Mouse (Mus musculus) bone marrow, adult 2 months (tissue): ENCODE data around the gene Zfp870. TPM values are rescaled to one million over a fixed set of nuclear protein-coding genes. Genes with fewer than 3 reads are reported as not detected.
"Not testable (repeated sequence)": the region's sequence is repeated elsewhere in the genome, so short reads cannot be mapped to it uniquely, and the experiment has no call there.

ENCODE experiments used
- H3K27ac ChIP-seq: fragments of 200-500 bp; 2 replicates; pipeline ENCODE4 v1.5.1; 2012; ENCODE audit warnings: low read depth, mild to moderate bottlenecking, control low read depth, inconsistent platforms, low read length; ENCODE audit not compliant: control insufficient read depth, poor library complexity, insufficient read depth
- H3K4me1 ChIP-seq: fragments of 200-500 bp; 2 replicates; pipeline ENCODE4 v1.6.1; 2011; ENCODE audit warnings: low read length; ENCODE audit not compliant: control insufficient read depth, insufficient read depth
- H3K4me3 ChIP-seq: fragments of 200-500 bp; replicated peaks from 2 replicates; pipeline ENCODE3; 2011; ENCODE audit warnings: mild to moderate bottlenecking, low read depth, low read length, control low read depth; ENCODE audit not compliant: control insufficient read depth
- CTCF ChIP-seq: fragments of 200-500 bp; IDR thresholded peaks from 2 replicates; pipeline ENCODE4 v1.5.1; 2011; ENCODE audit warnings: low read length, control low read depth; ENCODE audit not compliant: control insufficient read depth, insufficient read depth
- POLR2A ChIP-seq: fragments of 200-500 bp; IDR thresholded peaks from 2 replicates; pipeline ENCODE4 v1.6.1; 2011; ENCODE audit warnings: low read depth, mild to moderate bottlenecking, control low read depth, low read length, borderline replicate concordance; ENCODE audit not compliant: control insufficient read depth
- WGBS: fragments of 180-500 bp; shearing (Covaris S2); methylation state at CpG from one replicate; pipeline ENCODE4 v1.1.7; 2018; 5-methylcytosine and 5-hydroxymethylcytosine counted together
- polyA plus RNA-seq: library from polyadenylated mRNA; stranded (reverse); fragments of >200 nt; gene quantifications from 2 replicates; pipeline ENCODE4 v1.2.4, GENCODE M21; 2011; ENCODE audit warnings: low replicate concordance; ENCODE audit not compliant: missing spikeins, insufficient read depth, insufficient read length

Zfp870 gene
- polyA plus RNA-seq, 1 experiment: 1.6 TPM

DNA sequence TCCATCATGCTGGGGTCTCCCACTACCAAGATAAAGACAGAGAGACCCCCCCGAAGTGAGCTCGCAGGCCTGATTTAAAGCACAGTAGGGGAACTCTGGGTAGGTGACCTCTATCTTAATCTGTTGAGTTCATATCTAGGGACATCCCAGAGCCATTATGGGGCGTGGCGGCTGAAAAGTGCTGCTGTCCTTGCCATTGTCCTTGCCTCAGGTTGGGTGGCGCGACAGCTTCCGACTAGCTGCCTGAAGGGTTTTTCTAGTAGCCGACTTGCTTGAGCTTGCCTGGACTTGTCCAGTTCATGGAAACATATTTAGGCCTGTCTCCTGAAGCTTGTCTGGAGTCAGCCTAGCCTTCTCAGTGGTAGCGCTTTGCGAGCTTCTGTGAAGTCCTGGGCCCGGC, 12.7 kb downstream of the Zfp870 start:
- no peak overlapping the region for H3K27ac ChIP-seq
- WGBS: 91% methylated on average over 11 of the region's 11 CpGs
- TF ChIP-seq CTCF (no peak), POLR2A (no peak)

DNA sequence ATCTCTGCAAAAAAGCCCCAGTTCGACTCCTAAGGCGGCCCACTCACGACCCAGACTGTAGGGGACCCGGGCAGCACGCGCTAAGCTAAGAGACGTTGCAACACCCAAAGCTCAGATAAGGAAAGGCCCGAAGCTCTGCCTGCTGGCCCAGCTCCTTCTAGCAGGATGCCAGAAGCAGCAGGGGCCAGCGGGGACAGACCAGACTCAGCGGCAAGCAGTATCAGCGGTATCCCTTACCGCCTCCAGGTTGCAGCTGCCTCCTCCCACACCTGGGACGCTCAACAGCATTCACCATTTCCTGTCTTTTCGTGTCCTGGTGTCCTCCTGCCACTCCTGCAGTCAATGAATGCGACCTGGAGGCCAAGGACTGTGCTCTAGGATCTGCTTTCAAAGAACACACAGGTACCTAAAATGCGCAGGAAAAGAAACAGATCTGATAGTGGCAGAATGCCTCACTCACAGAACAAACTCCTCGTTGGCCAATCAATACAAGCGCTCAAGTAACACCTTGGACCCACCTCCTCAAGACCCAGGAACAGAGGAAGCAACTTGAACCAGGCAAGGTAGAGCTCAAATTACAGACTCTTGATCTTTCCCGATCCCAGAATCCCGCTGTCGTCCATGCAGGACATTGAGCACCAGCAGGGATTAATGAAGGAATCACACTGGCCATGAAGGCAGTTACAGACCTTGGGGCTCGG, 13.8 kb downstream of the Zfp870 start:
- no peaks in the 10 kb centered on the region for H3K4me1 ChIP-seq
- TF ChIP-seq POLR2A (no peak), CTCF (no peak)
- H3K27ac ChIP-seq: no peak overlapping the region
- no peak overlapping the region for H3K4me3 ChIP-seq
- WGBS: 19% methylated on average over 22 of the region's 22 CpGs

More for the DNA sequence above, 12.7 kb downstream of the Zfp870 start:
- H3K4me1 ChIP-seq: no peaks in the 10 kb centered on the region
- no peak overlapping the region for H3K4me3 ChIP-seq

DNA sequence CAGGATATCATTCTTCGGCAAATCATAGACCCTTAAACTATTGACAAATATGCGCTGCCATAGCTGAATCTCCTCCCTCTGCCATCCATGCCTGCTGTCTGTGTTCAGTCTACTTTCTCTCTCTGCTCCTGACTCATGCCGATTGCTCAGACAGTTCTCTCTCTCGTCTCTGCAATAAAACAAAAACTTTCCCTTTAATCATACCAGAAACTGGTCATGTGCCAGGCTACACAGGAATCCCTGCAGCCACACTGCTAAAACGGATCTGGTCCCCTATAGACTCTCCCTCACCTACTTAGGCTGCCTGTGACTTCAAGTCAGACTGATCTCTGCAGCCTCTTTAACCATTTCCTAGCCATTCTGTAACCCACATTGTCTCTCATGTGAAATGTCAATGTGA, 18.7 kb downstream of the Zfp870 start:
- no peaks in the 10 kb centered on the region for H3K4me1 ChIP-seq
- H3K4me3 ChIP-seq: no peak overlapping the region
- TF ChIP-seq POLR2A (no peak), CTCF (no peak)
- no peak overlapping the region for H3K27ac ChIP-seq
- WGBS: 65% methylated on average over 5 of the region's 5 CpGs

DNA sequence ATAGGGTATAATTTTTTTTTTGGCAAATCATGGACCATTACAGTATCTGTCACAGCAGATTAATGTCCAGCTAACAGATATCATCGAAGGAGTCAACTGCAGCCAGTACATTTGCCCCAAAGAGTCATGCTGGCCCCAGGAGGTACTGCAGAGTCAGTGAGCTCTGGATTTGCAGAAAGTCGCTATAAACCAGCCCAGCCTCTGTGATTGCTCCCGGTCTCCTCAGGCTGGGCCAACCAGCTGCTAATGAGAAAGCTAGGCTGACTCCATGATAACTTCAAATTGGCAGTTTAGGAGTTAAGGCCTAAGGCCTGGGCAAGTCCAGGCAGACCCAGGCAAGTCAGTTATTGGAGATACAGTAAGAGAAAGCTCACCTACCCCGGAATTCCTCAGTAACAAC, 19.4 kb downstream of the Zfp870 start:
- no peak overlapping the region for H3K27ac ChIP-seq
- H3K4me3 ChIP-seq: no peak overlapping the region
- WGBS: 73% methylated on average over 4 of the region's 4 CpGs
- no peaks in the 10 kb centered on the region for H3K4me1 ChIP-seq
- no peak for TF ChIP-seq CTCF
- TF ChIP-seq POLR2A: no peak

DNA sequence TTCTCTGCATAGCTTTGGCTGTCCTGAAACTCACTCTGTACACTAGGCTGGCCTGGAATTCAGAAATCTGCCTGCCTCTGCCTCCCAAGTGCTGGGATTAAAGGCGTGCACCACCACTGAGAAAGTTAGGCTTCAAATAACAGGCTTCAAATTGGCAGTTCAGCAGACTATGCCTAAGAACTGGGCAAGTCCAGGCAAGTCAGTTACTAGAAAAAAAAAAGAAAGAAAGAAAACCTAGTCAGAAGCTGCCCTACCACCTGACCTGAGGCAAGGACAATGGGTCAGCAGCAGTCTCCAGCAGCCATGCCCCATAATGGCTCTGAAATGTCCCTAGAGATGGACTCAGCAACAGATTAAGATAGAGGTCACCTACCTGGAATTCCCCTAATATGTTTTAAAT, 20.0 kb downstream of the Zfp870 start:
- TF ChIP-seq POLR2A (no peak), CTCF (no peak)
- Histone ChIP-seq H3K27ac (no peak overlapping the region), H3K4me1 (no peaks in the 10 kb centered on the region), H3K4me3 (no peak overlapping the region)
- 86% methylated on average over 1 of the region's 1 CpGs for WGBS

DNA sequence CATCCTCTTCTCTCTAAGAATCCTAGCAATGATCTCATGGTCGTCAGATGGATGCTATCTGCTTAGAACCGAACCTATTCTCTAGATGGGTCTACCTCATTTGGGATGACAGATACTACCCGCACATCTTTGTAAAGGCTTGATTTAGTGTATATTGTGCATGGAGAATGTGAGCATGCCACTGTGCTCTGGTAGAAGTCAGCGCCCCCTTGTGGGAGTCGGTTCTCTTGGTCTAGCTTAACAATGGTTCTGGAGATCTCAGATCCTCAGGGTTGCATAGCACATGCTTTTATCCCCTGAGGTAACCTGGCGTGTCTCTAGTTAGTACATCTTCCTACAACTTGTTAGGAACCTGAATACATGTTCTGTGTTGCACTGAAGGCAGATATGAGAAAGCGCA, 24.2 kb downstream of the Zfp870 start:
- not testable (repeated sequence) for H3K27ac ChIP-seq, H3K4me3 ChIP-seq, H3K4me1 ChIP-seq
- WGBS: 53% methylated on average over 5 of the region's 7 CpGs

DNA sequence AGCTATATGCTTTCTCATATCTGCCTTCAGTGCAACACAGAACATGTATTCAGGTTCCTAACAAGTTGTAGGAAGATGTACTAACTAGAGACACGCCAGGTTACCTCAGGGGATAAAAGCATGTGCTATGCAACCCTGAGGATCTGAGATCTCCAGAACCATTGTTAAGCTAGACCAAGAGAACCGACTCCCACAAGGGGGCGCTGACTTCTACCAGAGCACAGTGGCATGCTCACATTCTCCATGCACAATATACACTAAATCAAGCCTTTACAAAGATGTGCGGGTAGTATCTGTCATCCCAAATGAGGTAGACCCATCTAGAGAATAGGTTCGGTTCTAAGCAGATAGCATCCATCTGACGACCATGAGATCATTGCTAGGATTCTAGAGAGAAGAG, 34.7 kb downstream of the Zfp870 start:
- WGBS: 49% methylated on average over 4 of the region's 6 CpGs

DNA sequence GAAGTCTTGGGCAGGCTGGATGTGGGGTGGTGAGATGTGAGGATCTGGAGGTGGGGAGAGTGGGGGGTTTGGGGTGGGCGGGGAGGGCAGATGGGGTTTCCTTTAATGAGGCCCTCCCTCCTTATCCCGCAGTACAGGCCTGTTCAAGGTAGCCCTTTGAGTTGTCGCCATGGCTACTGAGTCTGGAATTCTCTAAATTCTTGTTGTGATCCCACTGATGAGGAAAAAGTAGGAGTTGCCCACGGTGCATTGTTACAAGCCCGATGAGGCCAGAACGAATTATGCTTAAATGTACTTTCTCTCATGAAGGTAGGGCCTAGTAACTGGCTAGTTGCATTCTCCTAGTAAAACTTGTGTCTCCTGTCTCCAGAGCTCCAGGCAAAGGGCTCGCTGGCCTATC, 39.9 kb downstream of the Zfp870 start:
- WGBS: 76% methylated on average over 7 of the region's 7 CpGs
- H3K27ac ChIP-seq: no peak overlapping the region
- no peaks in the 10 kb centered on the region for H3K4me1 ChIP-seq
- TF ChIP-seq CTCF (no peak), POLR2A (no peak)
- no peak overlapping the region for H3K4me3 ChIP-seq

More for the DNA sequence above, 34.7 kb downstream of the Zfp870 start:
- H3K4me3 ChIP-seq, H3K27ac ChIP-seq, H3K4me1 ChIP-seq: not testable (repeated sequence)

DNA sequence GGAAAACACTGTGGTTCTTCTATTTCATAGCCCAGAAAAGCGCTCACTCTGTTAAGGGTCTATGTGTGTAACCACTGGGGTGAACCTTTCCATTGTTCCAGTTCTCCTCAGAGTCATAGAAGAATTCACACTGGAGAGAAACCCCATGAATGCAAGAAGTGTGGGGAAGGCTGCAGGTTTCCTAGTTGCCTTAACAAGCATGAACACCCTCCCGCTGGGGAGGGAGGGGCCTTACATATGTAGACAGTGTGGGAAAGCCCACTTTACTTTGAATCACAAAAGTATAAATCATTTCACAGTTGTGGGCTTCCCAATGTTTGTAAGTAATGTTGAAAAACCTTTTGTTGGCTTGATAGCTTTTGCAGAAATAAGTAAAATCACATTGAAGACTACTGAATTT, 50.1 kb downstream of the Zfp870 start:
- no peaks in the 10 kb centered on the region for H3K4me1 ChIP-seq
- TF ChIP-seq CTCF: no peak
- no peak for TF ChIP-seq POLR2A
- no peak overlapping the region for H3K27ac ChIP-seq
- no peak overlapping the region for H3K4me3 ChIP-seq
- WGBS: 80% methylated on average over 2 of the region's 2 CpGs
